Mouse (Mus musculus): ENCODE data around the gene Pde6b. TPM values are rescaled to one million over a fixed set of nuclear protein-coding genes. Genes with fewer than 3 reads are reported as not detected.

The Pde6b gene
- polyA plus RNA-seq, 1 experiment from 2014 or later: 0.24 TPM

GRCm38 (mm10) chr5:108473737-108474136, 85.5 kb downstream of the Pde6b start:
- H3K4me2 ChIP-seq (replicated peaks): no peak overlapping the region
- H3K36me3 ChIP-seq: peaks cover 75% of the 10 kb centered on the region
- no peak for ATAC-seq (ENCODE audit: low FRiP score, low read depth)
- no peaks in the 10 kb centered on the region for H3K4me1 ChIP-seq
- H3K4me3 ChIP-seq: no peak overlapping the region
- H3K9ac ChIP-seq (replicated peaks): no peak overlapping the region
- no peaks in the 10 kb centered on the region for H3K9me3 ChIP-seq
- 92% methylated on average over 4 of the region's 4 CpGs for WGBS
- no peak overlapping the region for H3K27ac ChIP-seq (replicated peaks)
- no peaks in the 10 kb centered on the region for H3K27me3 ChIP-seq

GRCm38 (mm10) chr5:108475977-108476376, 87.8 kb downstream of the Pde6b start:
- H3K27me3 ChIP-seq: no peaks in the 10 kb centered on the region
- ATAC-seq (ENCODE audit: low FRiP score, low read depth): no peak

More at GRCm38 (mm10) chr5:108475977-108476376, 87.8 kb downstream of the Pde6b start:
- Histone ChIP-seq H3K27ac (replicated peaks) (no peak overlapping the region), H3K9ac (replicated peaks) (no peak overlapping the region), H3K4me3 (no peak overlapping the region), H3K4me1 (no peaks in the 10 kb centered on the region), H3K4me2 (replicated peaks) (no peak overlapping the region), H3K9me3 (no peaks in the 10 kb centered on the region), H3K36me3 (peaks cover 83% of the 10 kb centered on the region)
- WGBS: 90% methylated on average over 3 of the region's 3 CpGs

Other genes with a start within 250 kb of the Pde6b start
- 55.8 and 57.5 TPM in 2 replicates for gene Dr1, start 119.5 kb upstream of the Pde6b start, polyA plus RNA-seq (2016; fragmentation: Nextera tagmentation; extraction: Ambion mirVana)
- 8.0 and 8.2 TPM in 2 replicates for gene Pigg, start 75.8 kb upstream of the Pde6b start, polyA plus RNA-seq (2016; fragmentation: Nextera tagmentation; extraction: Ambion mirVana)
- 0.13 and 0.20 TPM in 2 replicates for gene Gm42517, start 20.5 kb upstream of the Pde6b start, polyA plus RNA-seq (2016; fragmentation: Nextera tagmentation; extraction: Ambion mirVana)
- 408 and 419 TPM in 2 replicates for gene Atp5k, start 46.1 kb downstream of the Pde6b start, polyA plus RNA-seq (2016; fragmentation: Nextera tagmentation; extraction: Ambion mirVana)
- 0.12 and 0.20 TPM in 2 replicates for gene Mfsd7a, start 60.5 kb downstream of the Pde6b start, polyA plus RNA-seq (2016; fragmentation: Nextera tagmentation; extraction: Ambion mirVana)
- 35.3 and 40.3 TPM in 2 replicates for gene Pcgf3, start 72.8 kb downstream of the Pde6b start, polyA plus RNA-seq (2016; fragmentation: Nextera tagmentation; extraction: Ambion mirVana)
- 11.2 and 11.4 TPM in 2 replicates for gene Cplx1, start 161.6 kb downstream of the Pde6b start, polyA plus RNA-seq (2016; fragmentation: Nextera tagmentation; extraction: Ambion mirVana)
- 60.5 and 61.5 TPM in 2 replicates for gene Gak, start 241.4 kb downstream of the Pde6b start, polyA plus RNA-seq (2016; fragmentation: Nextera tagmentation; extraction: Ambion mirVana)
- gene Tmem175, start 241.4 kb downstream of the Pde6b start, polyA plus RNA-seq (2016; fragmentation: Nextera tagmentation; extraction: Ambion mirVana): 18.7 and 21.5 TPM in 2 replicates